Mouse (Mus musculus) G1E (cell line): ENCODE results near the gene Cacna1c. TPM values are rescaled to one million over a fixed set of nuclear protein-coding genes. Genes with fewer than 3 reads are reported as not detected.
"Not testable (repeated sequence)": the region's sequence is repeated elsewhere in the genome, so short reads cannot be mapped to it uniquely, and the experiment has no call there.

Source experiments
- ATAC-seq: 2 replicates; pipeline ENCODE4 v1.8.0; 2016; ENCODE audit warnings: mild to moderate bottlenecking; ENCODE audit not compliant: insufficient number of reproducible peaks, poor library complexity, low FRiP score, severe bottlenecking; ENCODE audit errors: extremely low read depth
- DNase-seq: peaks from one replicate; pipeline ENCODE4 v3.0.0; 2012; ENCODE audit warnings: low spot score
- H3K27me3 ChIP-seq: 2 replicates; pipeline ENCODE4 v1.6.1; 2012; ENCODE audit warnings: mild to moderate bottlenecking, low read length, inconsistent platforms; ENCODE audit not compliant: insufficient read depth
- H3K36me3 ChIP-seq: replicated peaks from 2 replicates; pipeline ENCODE3; 2012; ENCODE audit warnings: mild to moderate bottlenecking, inconsistent platforms
- H3K4me1 ChIP-seq: 2 replicates; pipeline ENCODE4 v1.6.1; 2012; ENCODE audit warnings: low read depth, low read length, inconsistent platforms, mixed read lengths; ENCODE audit not compliant: insufficient read depth
- H3K4me3 ChIP-seq: 2 replicates; pipeline ENCODE4 v1.5.1; 2012; ENCODE audit warnings: low read depth, mild to moderate bottlenecking, inconsistent platforms, low read length, moderate library complexity, mixed read lengths
- H3K9me3 ChIP-seq: replicated peaks from 2 replicates; pipeline ENCODE4 v1.6.1; 2012; ENCODE audit warnings: inconsistent platforms
- CTCF ChIP-seq: IDR thresholded peaks from 2 replicates; pipeline ENCODE4 v1.5.1; 2012; ENCODE audit warnings: low read depth, low read length, inconsistent platforms, mixed read lengths
- GATA1 ChIP-seq: IDR thresholded peaks from 2 replicates; pipeline ENCODE4 v1.6.1; 2012; ENCODE audit warnings: borderline replicate concordance, low read length, inconsistent platforms, mixed read lengths
- GATA2 ChIP-seq: IDR thresholded peaks from 2 replicates; pipeline ENCODE4 v1.6.1; 2012; ENCODE audit warnings: low read depth, low read length, inconsistent platforms, borderline replicate concordance
- POLR2AphosphoS5 ChIP-seq: IDR thresholded peaks from 2 replicates; pipeline ENCODE4 v1.6.1; 2012; ENCODE audit warnings: low read depth, low read length, inconsistent platforms; ENCODE audit not compliant: insufficient replicate concordance
- TAL1 ChIP-seq: conservative IDR thresholded peaks from 2 replicates; pipeline ENCODE4 v1.6.1; 2012; ENCODE audit warnings: low read depth, low read length, inconsistent platforms, mixed read lengths
- polyA plus RNA-seq: library from polyadenylated mRNA; stranded (reverse); fragments of >175 nt; gene quantifications from 2 replicates; pipeline ENCODE4 v1.2.3, GENCODE M21; 2012
- total RNA-seq, 2 experiments: library from RNA; stranded (forward) in 1 of 2; stranded (reverse) in 1 of 2; fragments of 200-1000 nt in 1 of 2; fragments of >200 nt in 1 of 2; fragmentation: Nextera tagmentation in 1 of 2; gene quantifications; 2 replicates each; pipeline ENCODE4 v1.2.3; 2014 to 2017

Cacna1c gene
- total and polyA plus RNA-seq, 3 experiments = 0.11 TPM; not detected in 2

DNA sequence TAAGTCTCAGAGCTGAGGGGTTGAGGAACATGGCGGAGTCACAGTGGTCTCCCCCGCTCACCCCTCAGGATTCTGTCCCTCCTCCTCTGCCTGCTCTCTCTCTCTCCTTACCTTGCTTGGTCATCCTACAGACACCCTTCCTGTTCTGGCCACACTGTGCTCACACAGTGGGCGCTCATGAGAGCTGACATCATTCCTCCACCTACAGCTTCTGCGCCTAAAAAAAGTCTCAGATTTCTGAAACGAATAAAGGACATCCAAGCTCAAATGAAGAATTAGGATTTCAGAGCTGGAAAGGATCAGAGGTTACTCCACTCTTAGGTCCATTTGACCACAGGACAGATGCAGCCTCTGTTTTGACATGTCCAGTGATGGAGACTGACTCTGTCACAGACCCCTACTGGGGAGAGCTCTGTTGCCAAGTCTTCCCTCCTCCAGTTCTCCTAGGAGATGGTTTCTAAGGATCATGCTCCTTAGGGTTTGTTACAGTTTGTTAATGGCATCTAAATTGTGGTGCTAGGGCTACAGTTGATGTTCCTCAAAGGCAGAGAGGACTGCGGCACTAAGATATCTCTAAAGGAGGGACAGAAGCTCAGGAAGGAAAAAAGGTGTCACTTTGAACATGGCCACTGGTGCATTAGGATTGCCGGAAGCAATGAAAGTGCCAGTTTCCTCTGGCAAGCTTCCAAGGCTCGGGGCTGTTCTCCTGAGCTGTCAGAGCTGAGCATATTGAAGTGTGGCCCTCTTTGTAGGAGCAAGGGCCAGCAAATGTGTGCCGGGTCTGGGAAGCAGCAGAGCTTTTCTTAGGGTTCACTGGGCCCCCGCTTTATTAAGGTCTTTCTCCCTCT, 601.2 kb downstream of the Cacna1c start:
- no peaks in the 10 kb centered on the region for H3K36me3 ChIP-seq
- no peak for ATAC-seq
- DNase-seq = no peak
- TF ChIP-seq POLR2AphosphoS5 = no peak
- no peak for TF ChIP-seq GATA1
- TF ChIP-seq GATA2 = no peak
- no peak for TF ChIP-seq CTCF
- TF ChIP-seq TAL1 = no peak
- H3K4me3 ChIP-seq = no peak overlapping the region
- H3K9me3 ChIP-seq = peaks cover 16% of the 10 kb centered on the region
- no peaks in the 10 kb centered on the region for H3K27me3 ChIP-seq
- no peaks in the 10 kb centered on the region for H3K4me1 ChIP-seq

- Histone ChIP-seq H3K36me3 (no peaks in the 10 kb centered on the region), H3K4me1 (no peaks in the 10 kb centered on the region), H3K9me3 (peaks cover 14% of the 10 kb centered on the region), H3K4me3 (no peak overlapping the region), H3K27me3 (no peaks in the 10 kb centered on the region)
- no peak for ATAC-seq
- TF ChIP-seq POLR2AphosphoS5 = no peak
- TF ChIP-seq GATA1 = no peak
- TF ChIP-seq CTCF = no peak
- DNase-seq = no peak
These were observed 602.1 kb downstream of the Cacna1c start for GRCm38 (mm10) chr6:118594070-118594469.

- no peak overlapping the region for H3K4me3 ChIP-seq
- no peak for TF ChIP-seq GATA1
- no peak for TF ChIP-seq TAL1
- TF ChIP-seq POLR2AphosphoS5 = no peak
- TF ChIP-seq GATA2 = no peak
- TF ChIP-seq CTCF = no peak
- ATAC-seq (no peak), DNase-seq (no peak)
- H3K36me3 ChIP-seq = no peaks in the 10 kb centered on the region
- no peaks in the 10 kb centered on the region for H3K4me1 ChIP-seq
- H3K27me3 ChIP-seq = no peaks in the 10 kb centered on the region
- peaks cover 14% of the 10 kb centered on the region for H3K9me3 ChIP-seq
These were observed 602.7 kb downstream of the Cacna1c start for GRCm38 (mm10) chr6:118593377-118594061.

DNA sequence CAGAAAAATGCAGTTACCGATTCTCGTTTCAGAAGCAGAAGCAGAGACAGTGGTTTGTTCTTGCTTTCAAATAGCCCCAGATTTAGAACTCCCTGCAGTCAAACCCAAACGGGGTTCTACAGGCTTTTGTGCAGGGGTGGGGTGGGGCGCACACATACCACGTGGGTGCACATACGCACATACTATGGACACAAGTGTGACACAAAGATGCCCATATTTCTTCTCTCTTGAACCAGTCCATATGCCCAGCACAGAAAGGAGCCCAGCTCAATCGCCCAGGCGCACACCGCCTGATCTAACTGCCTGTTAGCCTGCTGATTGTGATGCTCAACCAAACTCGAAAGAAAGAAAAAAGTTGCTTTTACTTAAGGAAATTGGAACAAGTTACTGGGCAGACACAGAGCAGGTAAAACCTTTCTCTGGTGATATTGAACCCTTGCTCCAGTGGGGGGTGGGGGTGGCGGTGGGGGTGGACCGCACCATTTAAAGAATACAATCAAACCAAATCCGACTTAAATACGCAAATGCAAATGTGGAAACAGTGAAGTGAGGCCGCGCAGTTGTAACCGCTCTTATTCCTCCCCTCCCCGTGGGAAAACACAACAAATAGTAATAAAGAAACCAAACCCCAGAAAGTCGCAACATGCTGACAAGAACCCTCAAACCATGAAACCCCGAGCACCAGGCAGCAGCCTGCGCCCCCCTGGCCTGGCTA, 603.4 kb downstream of the Cacna1c start:
- Histone ChIP-seq H3K27me3 (no peaks in the 10 kb centered on the region), H3K36me3 (no peaks in the 10 kb centered on the region), H3K9me3 (peaks cover 14% of the 10 kb centered on the region), H3K4me1 (no peaks in the 10 kb centered on the region), H3K4me3 (no peak overlapping the region)
- no peak for ATAC-seq
- TF ChIP-seq POLR2AphosphoS5 (no peak), CTCF (no peak), GATA1 (no peak), GATA2 (no peak), TAL1 (no peak)
- DNase-seq = no peak

- not testable (repeated sequence) for H3K9me3 ChIP-seq, H3K27me3 ChIP-seq, H3K36me3 ChIP-seq, H3K4me3 ChIP-seq, ATAC-seq, H3K4me1 ChIP-seq, DNase-seq
These were observed 617.5 kb downstream of the Cacna1c start for GRCm38 (mm10) chr6:118578741-118579140.

DNA sequence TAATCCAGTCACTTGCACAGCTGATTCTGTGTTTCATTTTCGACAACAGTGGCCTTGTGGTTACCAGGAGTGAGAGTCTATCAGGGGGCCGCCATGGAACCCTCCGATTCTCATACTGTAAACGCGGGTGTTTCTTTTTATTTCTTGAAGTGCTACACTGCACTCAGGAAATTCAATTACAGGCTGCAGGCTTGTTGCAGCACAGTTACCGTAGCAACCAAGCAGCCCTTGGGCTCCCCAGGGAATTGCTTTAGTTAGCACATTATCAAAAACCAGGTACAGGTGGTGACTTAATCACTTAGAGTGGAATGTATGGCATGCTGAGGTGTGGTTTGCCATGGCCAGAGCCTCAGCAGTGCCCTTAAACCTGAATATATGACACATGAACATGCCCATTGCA, 621.9 kb downstream of the Cacna1c start:
- DNase-seq (no peak), ATAC-seq (no peak)
- Histone ChIP-seq H3K4me3 (no peak overlapping the region), H3K27me3 (no peaks in the 10 kb centered on the region; the same call in 1 of the 2 replicates), H3K9me3 (no peaks in the 10 kb centered on the region), H3K36me3 (no peaks in the 10 kb centered on the region), H3K4me1 (no peaks in the 10 kb centered on the region)
- TF ChIP-seq GATA1 (no peak), CTCF (no peak), POLR2AphosphoS5 (no peak), GATA2 (no peak), TAL1 (no peak)
